ENCODE assay signal across 16 mouse cellular contexts in the genomic region with DNA sequence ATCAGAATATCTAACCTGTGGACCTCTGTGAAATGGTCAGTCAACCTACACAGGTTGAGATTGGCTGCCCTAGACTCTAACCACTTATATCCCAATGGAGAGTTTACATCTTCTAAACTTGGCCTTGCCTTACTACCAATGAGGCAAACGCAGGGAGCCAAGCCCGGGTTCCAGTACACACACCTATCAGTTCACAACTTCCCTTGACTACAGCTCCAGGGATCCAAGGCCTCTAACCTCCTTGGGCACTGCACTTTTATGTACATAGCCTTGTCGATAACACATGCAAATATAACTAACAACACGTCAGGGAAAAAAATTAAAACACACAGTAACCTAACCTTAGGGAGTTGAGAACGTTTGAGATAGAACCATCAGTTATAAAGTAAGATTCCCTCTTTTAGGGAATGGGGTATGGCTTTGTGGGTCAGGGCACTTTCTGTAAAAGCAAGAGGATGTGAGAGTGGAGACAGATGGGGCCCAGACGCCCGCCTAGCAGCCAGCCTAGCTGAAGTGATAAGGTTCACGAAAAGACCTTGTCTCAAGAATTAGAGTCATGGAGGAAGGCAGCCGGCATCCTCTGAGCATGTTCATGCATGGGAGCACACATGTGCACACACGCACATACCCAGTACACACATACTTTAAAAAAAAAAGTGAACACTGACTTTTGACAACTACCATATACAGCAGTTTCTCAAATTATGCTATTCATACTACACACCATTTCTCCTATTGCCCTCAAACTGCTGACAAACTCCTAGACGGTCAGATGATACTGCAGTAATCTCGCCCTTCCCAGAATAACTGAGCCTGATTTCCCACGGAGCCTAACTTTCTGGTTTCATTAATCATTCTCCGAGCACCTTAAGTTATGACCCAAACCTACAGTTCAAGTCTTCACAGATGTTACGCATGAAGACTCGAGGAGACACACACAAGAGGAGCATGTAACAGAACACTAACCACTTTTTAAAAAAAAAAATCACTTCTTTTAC. TPM values are rescaled to one million over a fixed set of nuclear protein-coding genes. Genes with fewer than 3 reads are reported as not detected.
A peak's percentile ranks its signal among the peaks of the same experiment; 100 is the strongest.
DNase-seq lines count a peak whose midpoint lies in the region; ATAC-seq lines count a peak whose summit lies in the region.
"Had no signal": no experiment of that assay in that cellular context is flagged by ENCODE, and none has a peak within 500 bp of the region (broad histone marks: within the 10 kb centered on the region; RNA-seq: fewer than 3 reads in every experiment).

No protein-coding gene starts in this region.

- H3K27me3 ChIP-seq in heart, embryonic 10.5 days (ENCODE audit: insufficient read depth, poor library complexity, severe bottlenecking) = no peaks in the 10 kb centered on the region
- H3K27me3 ChIP-seq in hindbrain, embryonic 14.5 days (ENCODE audit: control insufficient read depth, insufficient read depth, low read length) = no peaks in the 10 kb centered on the region
- H3K27me3 ChIP-seq: neural tube, embryonic 13.5 days; Patski had no signal

- peaks cover 25% of the 10 kb centered on the region for H3K4me1 ChIP-seq in heart, embryonic 10.5 days
- no peaks in the 10 kb centered on the region for H3K4me1 ChIP-seq in hindbrain, embryonic 14.5 days (replicated peaks; ENCODE audit: control insufficient read depth, insufficient read depth, low read length)
- H3K4me1 ChIP-seq: midbrain, embryonic 10.5 days had no signal

- peak; percentile 45 for DNase-seq in heart, embryonic 10.5 days (ENCODE audit: low spot score)
- DNase-seq in heart, adult 9 months (ENCODE audit: low spot score in 2 of 2) = no peak
- peak; percentile 48 for DNase-seq in kidney, adult 9 months
- no peak for DNase-seq in kidney, postnatal 4 days
- no peak for DNase-seq in adrenal gland, postnatal 14 days
- DNase-seq in hindbrain, embryonic 14.5 days (ENCODE audit: low spot score) = no peak
- DNase-seq: cerebellum, postnatal 36 days; forebrain, postnatal 0 days; lung, postnatal 10 days; retina, postnatal 1 day had no signal

- WGBS in heart, embryonic 10.5 days = 46% methylated on average over 16 of the region's 16 CpGs
- WGBS in hindbrain, embryonic 14.5 days = 88% methylated on average over 16 of the region's 16 CpGs

- no peak overlapping the region for H3K4me2 ChIP-seq in hindbrain, embryonic 14.5 days (replicated peaks)
- H3K4me2 ChIP-seq: neural tube, embryonic 13.5 days had no signal

- H3K4me3 ChIP-seq in heart, embryonic 10.5 days = no peak overlapping the region
- no peak overlapping the region for H3K4me3 ChIP-seq in hindbrain, embryonic 14.5 days (replicated peaks; ENCODE audit: low read length)
- H3K4me3 ChIP-seq: midbrain, embryonic 10.5 days; neural tube, embryonic 13.5 days had no signal

- peak overlapping the region; percentile 18; the same call in 1 of the 2 replicates for H3K27ac ChIP-seq in heart, embryonic 10.5 days
- no peak overlapping the region for H3K27ac ChIP-seq in hindbrain, embryonic 14.5 days
- H3K27ac ChIP-seq: liver, embryonic 14.5 days; midbrain, embryonic 10.5 days; neural tube, embryonic 13.5 days had no signal

- no peaks in the 10 kb centered on the region for H3K9me3 ChIP-seq in heart, embryonic 10.5 days
- H3K9me3 ChIP-seq in hindbrain, embryonic 14.5 days (ENCODE audit: control insufficient read depth, low read length) = no peaks in the 10 kb centered on the region
- H3K9me3 ChIP-seq: neural tube, embryonic 13.5 days had no signal

- peaks cover 6% of the 10 kb centered on the region for H3K36me3 ChIP-seq in heart, embryonic 10.5 days
- no peaks in the 10 kb centered on the region for H3K36me3 ChIP-seq in hindbrain, embryonic 14.5 days (replicated peaks; ENCODE audit: control insufficient read depth, insufficient read depth)

- 0 out of 2 replicates have a peak, but pooled peaks have one; percentile 20 for ATAC-seq in common myeloid progenitor, adult 5-6 weeks (replicated peaks; ENCODE audit: low read depth, poor library complexity, severe bottlenecking)
- ATAC-seq in megakaryocyte, adult 5-6 weeks (ENCODE audit: poor library complexity, severe bottlenecking) = 0 out of 2 replicates have a peak, but pooled peaks have one; percentile 15
- ATAC-seq in hindbrain, embryonic 14.5 days (ENCODE audit: low FRiP score) = no peak
- ATAC-seq: forebrain, postnatal 0 days; Patski had no signal

- no peak overlapping the region for H3K9ac ChIP-seq in hindbrain, embryonic 14.5 days
- H3K9ac ChIP-seq: forebrain, postnatal 0 days; liver, embryonic 14.5 days; neural tube, embryonic 13.5 days had no signal

RNA-seq across cellular contexts. Expression of gene Fryl, which starts 55.7 kb away (rescaled TPM):
- 27.7 and 32.6 TPM in 2 replicates for polyA plus RNA-seq in heart, embryonic 10.5 days (2016; fragmentation: Nextera tagmentation; extraction: Ambion mirVana)
- 85.1 and 92.0 TPM in 2 replicates for total RNA-seq in common myeloid progenitor, adult 5-6 weeks (2017)
- total RNA-seq in megakaryocyte, adult 5-6 weeks (2015) = 56.7 and 59.1 TPM in 2 replicates
- total RNA-seq in megakaryocyte, adult 5-6 weeks (2017) = 79.8 and 80.9 TPM in 2 replicates
- 43.0 and 55.1 TPM in 2 replicates for total RNA-seq in adrenal gland, postnatal 14 days (2021)
- polyA plus RNA-seq in hindbrain, embryonic 14.5 days (2014; fragmentation: Nextera tagmentation; extraction: Ambion mirVana) = 40.7 and 45.2 TPM in 2 replicates

Comparison
In these comparisons a context has a peak if more than half of its experiments do, and no peak if none do; other contexts are left out.
1. DNase-seq: peak in heart, embryonic 10.5 days (single experiment) and kidney, adult 9 months (single experiment); none in heart, adult 9 months (0 of 2), kidney, postnatal 4 days (0 of 2), adrenal gland, postnatal 14 days (single experiment) and hindbrain, embryonic 14.5 days (single experiment).